Mouse (Mus musculus) neural tube, embryonic 11.5 days (tissue): ENCODE data around the gene Tpt1. TPM values are rescaled to one million over a fixed set of nuclear protein-coding genes. Genes with fewer than 3 reads are reported as not detected.

ENCODE experiments used
- ATAC-seq: fragments of 200-750 bp; cut with Nextera tagmentation; 2 replicates; pipeline ENCODE4 v1.8.0; 2017; ENCODE audit warnings: moderate number of reproducible peaks, mild to moderate bottlenecking, moderate TSS enrichment, moderate library complexity; ENCODE audit not compliant: insufficient read depth, low FRiP score, low TSS enrichment
- DNase-seq: peaks from one replicate; pipeline ENCODE4 v3.0.0-alpha.2; 2015; ENCODE audit warnings: low spot score
- H3K27ac ChIP-seq: fragments of 300-500 bp; sonication (generic); 2 replicates; pipeline ENCODE4 v1.5.1; 2014; ENCODE audit warnings: low read depth, mild to moderate bottlenecking, low read length
- H3K27me3 ChIP-seq: fragments of 300-500 bp; sonication (generic); 2 replicates; pipeline ENCODE4 v1.6.1; 2014; ENCODE audit warnings: mild to moderate bottlenecking, low read length, mixed read lengths; ENCODE audit not compliant: control insufficient read depth, insufficient read depth
- H3K36me3 ChIP-seq: fragments of 300-500 bp; sonication (generic); 2 replicates; pipeline ENCODE4 v1.6.1; 2014; ENCODE audit warnings: mild to moderate bottlenecking, low read length, moderate library complexity, mixed read lengths; ENCODE audit not compliant: control insufficient read depth, insufficient read depth
- H3K4me1 ChIP-seq: fragments of 300-500 bp; sonication (generic); 2 replicates; pipeline ENCODE4 v1.6.1; 2014; ENCODE audit warnings: low read length, mixed read lengths; ENCODE audit not compliant: control insufficient read depth, insufficient read depth
- H3K4me2 ChIP-seq: fragments of 300-500 bp; sonication (generic); 2 replicates; pipeline ENCODE4 v1.6.1; 2014; ENCODE audit warnings: low read depth, mild to moderate bottlenecking, moderate library complexity
- H3K4me3 ChIP-seq: fragments of 300-500 bp; sonication (generic); 2 replicates; pipeline ENCODE4 v1.5.1; 2014; ENCODE audit warnings: low read depth, low read length
- H3K9ac ChIP-seq: fragments of 300-500 bp; sonication (generic); 2 replicates; pipeline ENCODE4 v1.6.1; 2014; ENCODE audit warnings: mild to moderate bottlenecking, low read length
- H3K9me3 ChIP-seq: fragments of 300-500 bp; sonication (generic); 2 replicates; pipeline ENCODE4 v1.6.1; 2016; ENCODE audit warnings: low read length; ENCODE audit not compliant: control insufficient read depth
- WGBS: fragments of 180-500 bp; shearing (Covaris S2); extraction: QIAGEN DNeasy Blood & Tissue Kit; methylation state at CpG from one replicate; pipeline ENCODE4 v1.1.7; 2014; 5-methylcytosine and 5-hydroxymethylcytosine counted together
- polyA plus RNA-seq: library from polyadenylated mRNA; unstranded; fragments of >200 nt; fragmentation: Nextera tagmentation; extraction: Ambion mirVana; gene quantifications from 2 replicates; pipeline ENCODE4 v1.2.1, GENCODE M21; 2014

The Tpt1 gene
- polyA plus RNA-seq, 1 experiment from 2014 or later = 993 TPM

GRCm38 (mm10) chr14:75849236-75849635, 4.3 kb downstream of the Tpt1 start:
- peaks cover 5% of the 10 kb centered on the region for H3K4me1 ChIP-seq
- H3K4me2 ChIP-seq = no peak overlapping the region
- ATAC-seq (no peak), DNase-seq (no peak)
- no peak overlapping the region for H3K27ac ChIP-seq
- 78% methylated on average over 5 of the region's 5 CpGs for WGBS
- peaks cover 17% of the 10 kb centered on the region for H3K36me3 ChIP-seq
- no peak overlapping the region for H3K4me3 ChIP-seq
- H3K9ac ChIP-seq = no peak overlapping the region
- H3K27me3 ChIP-seq = no peaks in the 10 kb centered on the region
- no peaks in the 10 kb centered on the region for H3K9me3 ChIP-seq

- Histone ChIP-seq H3K4me2 (no peak overlapping the region), H3K9me3 (no peaks in the 10 kb centered on the region), H3K9ac (no peak overlapping the region), H3K4me1 (peaks cover 4% of the 10 kb centered on the region), H3K27ac (no peak overlapping the region), H3K27me3 (no peaks in the 10 kb centered on the region), H3K36me3 (peaks cover 17% of the 10 kb centered on the region), H3K4me3 (no peak overlapping the region)
- ATAC-seq = no peak
- 87% methylated on average over 6 of the region's 6 CpGs for WGBS
- no peak for DNase-seq
Measured at GRCm38 (mm10) chr14:75849842-75850568, 5.1 kb downstream of the Tpt1 start.

GRCm38 (mm10) chr14:75850819-75851218, 5.9 kb downstream of the Tpt1 start:
- peak; percentile 62; the same call in 1 of the 2 replicates for ATAC-seq
- Histone ChIP-seq H3K9ac (no peak overlapping the region), H3K9me3 (no peaks in the 10 kb centered on the region), H3K4me1 (peaks cover 4% of the 10 kb centered on the region), H3K4me2 (no peak overlapping the region), H3K27me3 (no peaks in the 10 kb centered on the region), H3K36me3 (peaks cover 17% of the 10 kb centered on the region), H3K4me3 (no peak overlapping the region), H3K27ac (no peak overlapping the region)
- DNase-seq = no peak
- WGBS = 58% methylated on average over 6 of the region's 6 CpGs

GRCm38 (mm10) chr14:75852016-75852415, 7.1 kb downstream of the Tpt1 start:
- ATAC-seq (no peak), DNase-seq (no peak)
- H3K27me3 ChIP-seq = no peaks in the 10 kb centered on the region
- H3K4me1 ChIP-seq = peaks cover 4% of the 10 kb centered on the region
- H3K4me2 ChIP-seq = no peak overlapping the region
- peaks cover 14% of the 10 kb centered on the region for H3K36me3 ChIP-seq
- H3K9ac ChIP-seq = no peak overlapping the region
- no peak overlapping the region for H3K4me3 ChIP-seq
- WGBS = 87% methylated on average over 5 of the region's 5 CpGs
- no peak overlapping the region for H3K27ac ChIP-seq
- H3K9me3 ChIP-seq = no peaks in the 10 kb centered on the region

- ATAC-seq = no peak
- H3K4me2 ChIP-seq = no peak overlapping the region
- 56% methylated on average over 17 of the region's 17 CpGs for WGBS
- no peaks in the 10 kb centered on the region; the same call in 1 of the 2 replicates for H3K36me3 ChIP-seq
- no peaks in the 10 kb centered on the region for H3K9me3 ChIP-seq
- DNase-seq = no peak
- H3K4me3 ChIP-seq = no peak overlapping the region
- no peaks in the 10 kb centered on the region for H3K27me3 ChIP-seq
- no peak overlapping the region for H3K9ac ChIP-seq
- no peak overlapping the region for H3K27ac ChIP-seq
- H3K4me1 ChIP-seq = no peaks in the 10 kb centered on the region
Measured at GRCm38 (mm10) chr14:75855263-75855992, 10.5 kb downstream of the Tpt1 start.

GRCm38 (mm10) chr14:75858181-75858580, 13.3 kb downstream of the Tpt1 start:
- no peak for ATAC-seq
- H3K27me3 ChIP-seq = no peaks in the 10 kb centered on the region
- 74% methylated on average over 2 of the region's 2 CpGs for WGBS
- no peak overlapping the region for H3K27ac ChIP-seq
- H3K4me3 ChIP-seq = no peak overlapping the region
- H3K9me3 ChIP-seq = no peaks in the 10 kb centered on the region
- no peak for DNase-seq
- H3K4me2 ChIP-seq = no peak overlapping the region
- no peaks in the 10 kb centered on the region for H3K36me3 ChIP-seq
- H3K9ac ChIP-seq = no peak overlapping the region
- no peaks in the 10 kb centered on the region for H3K4me1 ChIP-seq

GRCm38 (mm10) chr14:75859619-75860018, 14.7 kb downstream of the Tpt1 start:
- DNase-seq (no peak), ATAC-seq (no peak)
- WGBS = 75% methylated on average over 2 of the region's 2 CpGs
- no peak overlapping the region for H3K4me2 ChIP-seq
- no peak overlapping the region for H3K4me3 ChIP-seq
- H3K36me3 ChIP-seq = no peaks in the 10 kb centered on the region
- no peaks in the 10 kb centered on the region for H3K27me3 ChIP-seq
- no peak overlapping the region for H3K27ac ChIP-seq
- H3K9ac ChIP-seq = no peak overlapping the region
- H3K4me1 ChIP-seq = peaks cover 7% of the 10 kb centered on the region; the same call in 1 of the 2 replicates
- no peaks in the 10 kb centered on the region for H3K9me3 ChIP-seq

- Histone ChIP-seq H3K9me3 (no peaks in the 10 kb centered on the region), H3K27ac (no peak overlapping the region), H3K4me3 (no peak overlapping the region), H3K27me3 (no peaks in the 10 kb centered on the region), H3K9ac (no peak overlapping the region), H3K4me2 (no peak overlapping the region), H3K4me1 (peaks cover 7% of the 10 kb centered on the region; the same call in 1 of the 2 replicates), H3K36me3 (no peaks in the 10 kb centered on the region)
- DNase-seq (peak; percentile 35), ATAC-seq (no peak)
- WGBS = 95% methylated on average over 6 of the region's 6 CpGs
Measured at GRCm38 (mm10) chr14:75862701-75863100, 17.8 kb downstream of the Tpt1 start.
